Mouse (Mus musculus) liver, embryonic 14.5 days (tissue): ENCODE measurements around the gene Atrnl1.

Source experiments
- CTCF ChIP-seq: IDR thresholded peaks from 2 replicates; pipeline ENCODE4 v1.5.1; 2016; ENCODE audit warnings: antibody characterized with exemption, low read depth, control low read depth
- EP300 ChIP-seq: IDR thresholded peaks from 2 replicates; pipeline ENCODE4 v1.6.1; 2016; ENCODE audit warnings: antibody characterized with exemption, low read depth

DNA sequence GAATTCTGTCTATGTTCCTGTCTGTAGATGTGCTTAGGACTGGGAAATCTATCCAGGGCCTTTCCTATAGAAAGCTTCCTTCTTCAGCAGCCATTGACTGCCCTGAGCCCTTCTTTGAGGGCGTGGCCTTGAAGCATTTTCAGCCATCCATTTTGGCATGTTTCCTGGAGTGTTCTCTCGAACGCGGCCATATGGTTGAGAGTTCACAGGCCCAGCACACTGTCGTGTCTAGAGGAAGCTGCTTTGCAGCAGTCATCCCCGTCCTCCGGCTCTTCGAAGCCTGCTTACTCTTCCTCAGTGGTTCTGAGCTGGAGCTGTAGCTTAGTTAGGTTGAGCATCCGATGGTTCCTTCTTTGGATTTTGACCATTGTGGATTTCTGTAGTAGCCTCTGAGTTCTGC is 191.4 kb downstream of the Atrnl1 start:
- TF ChIP-seq EP300 (no peak), CTCF (no peak)
